Mouse (Mus musculus) liver, embryonic 14.5 days (tissue): ENCODE results near the gene Vtn.

Source experiments
- CTCF ChIP-seq: IDR thresholded peaks from 2 replicates; pipeline ENCODE4 v1.5.1; 2016; ENCODE audit warnings: antibody characterized with exemption, low read depth, control low read depth
- EP300 ChIP-seq: IDR thresholded peaks from 2 replicates; pipeline ENCODE4 v1.6.1; 2016; ENCODE audit warnings: antibody characterized with exemption, low read depth

DNA sequence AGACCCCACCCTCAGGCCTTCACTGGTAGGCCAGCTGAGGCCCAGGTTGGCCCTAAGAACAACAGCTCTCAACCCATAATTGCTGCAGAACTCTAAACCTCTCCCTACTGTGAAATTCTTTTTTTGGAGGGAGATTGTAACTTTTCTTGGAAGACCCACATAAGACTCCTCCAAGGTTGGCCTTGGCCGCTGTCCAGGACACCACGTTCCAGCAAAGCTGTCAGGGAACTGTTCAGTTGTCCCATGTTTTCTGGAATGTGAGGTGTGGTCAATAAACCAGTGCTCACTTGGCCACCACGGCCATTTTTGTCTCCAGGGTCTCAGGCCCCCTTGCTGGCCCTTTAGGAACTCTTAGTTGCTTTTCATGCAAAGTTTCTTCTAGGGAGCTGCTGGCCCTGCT lies 23.0 kb downstream of the Vtn start:
- TF ChIP-seq CTCF (no peak), EP300 (no peak)
